Mouse (Mus musculus) liver, embryonic 15.5 days (tissue): ENCODE measurements around the gene Csnka2ip. TPM values are rescaled to one million over a fixed set of nuclear protein-coding genes. Genes with fewer than 3 reads are reported as not detected.

Source experiments
- ATAC-seq: fragments of 200-750 bp; cut with Nextera tagmentation; 2 replicates; pipeline ENCODE4 v1.8.0; 2017; ENCODE audit warnings: moderate number of reproducible peaks, mild to moderate bottlenecking, moderate library complexity; ENCODE audit not compliant: insufficient read depth
- H3K27ac ChIP-seq: fragments of 300-500 bp; sonication (generic); replicated peaks from 2 replicates; pipeline ENCODE4 v1.5.1; 2015; ENCODE audit warnings: mild to moderate bottlenecking, inconsistent platforms
- H3K27me3 ChIP-seq: fragments of 300-500 bp; sonication (generic); 2 replicates; pipeline ENCODE4 v1.6.1; 2015; ENCODE audit warnings: mild to moderate bottlenecking, inconsistent platforms
- H3K36me3 ChIP-seq: fragments of 300-500 bp; sonication (generic); replicated peaks from 2 replicates; pipeline ENCODE4 v1.6.1; 2015; ENCODE audit warnings: moderate library complexity, mild to moderate bottlenecking, inconsistent platforms
- H3K4me1 ChIP-seq: fragments of 300-500 bp; sonication (generic); replicated peaks from 2 replicates; pipeline ENCODE4 v1.6.1; 2015; ENCODE audit warnings: inconsistent platforms
- H3K4me2 ChIP-seq: fragments of 300-500 bp; sonication (generic); 2 replicates; pipeline ENCODE4 v1.6.1; 2015; ENCODE audit warnings: moderate library complexity, mild to moderate bottlenecking, inconsistent platforms
- H3K4me3 ChIP-seq: fragments of 300-500 bp; sonication (generic); replicated peaks from 2 replicates; pipeline ENCODE4 v1.5.1; 2015; ENCODE audit warnings: mild to moderate bottlenecking, inconsistent platforms
- H3K9ac ChIP-seq: fragments of 300-500 bp; sonication (generic); 2 replicates; pipeline ENCODE4 v1.6.1; 2015; ENCODE audit warnings: moderate library complexity, mild to moderate bottlenecking, inconsistent platforms
- H3K9me3 ChIP-seq: fragments of 300-500 bp; sonication (generic); replicated peaks from 2 replicates; pipeline ENCODE4 v1.6.1; 2016; ENCODE audit warnings: inconsistent platforms
- WGBS: fragments of 180-500 bp; shearing (Covaris S2); methylation state at CpG from one replicate; pipeline ENCODE4 v1.1.7; 2015; ENCODE audit warnings: mixed read lengths; ENCODE audit not compliant: insufficient replicate concordance; 5-methylcytosine and 5-hydroxymethylcytosine counted together
- polyA plus RNA-seq: library from polyadenylated mRNA; unstranded; fragments of >200 nt; fragmentation: Nextera tagmentation; extraction: Ambion mirVana; gene quantifications from 2 replicates; pipeline ENCODE4 v1.2.1, GENCODE M21; 2015

Csnka2ip gene
- not detected in 2 replicates for polyA plus RNA-seq

DNA sequence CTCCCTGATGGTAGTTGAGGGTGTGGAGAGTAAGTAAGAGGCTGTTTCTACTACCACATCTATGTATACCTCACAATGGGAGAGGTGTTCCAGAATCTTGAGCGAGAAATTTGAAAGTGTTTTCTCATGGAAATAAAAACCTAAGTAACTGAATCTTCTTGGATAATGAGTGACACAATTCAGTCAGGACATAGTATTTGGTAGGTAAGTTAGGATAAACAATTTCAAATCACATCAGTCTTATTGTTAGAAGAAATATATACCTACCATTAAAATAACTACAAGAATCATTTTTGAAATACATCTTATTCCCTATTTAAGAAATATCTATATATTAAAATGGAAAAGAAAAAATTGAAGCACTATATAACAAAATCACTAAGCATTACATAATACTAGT, at the start of gene Csnka2ip:
Csnka2ip (minus strand) TSS at position 101 of the 400 bp plus-strand sequence.
- no peak within 1 kb of the TSS for H3K4me2 ChIP-seq
- no peaks in the 10 kb centered on the region for H3K36me3 ChIP-seq
- H3K27me3 ChIP-seq, result no peaks in the 10 kb centered on the region
- H3K9me3 ChIP-seq, result no peaks in the 10 kb centered on the region
- H3K4me1 ChIP-seq, result no peaks in the 10 kb centered on the region
- no peak within 1 kb of the TSS for H3K27ac ChIP-seq
- no peak within 1 kb of the TSS for H3K9ac ChIP-seq
- no peak within 1 kb of the TSS for H3K4me3 ChIP-seq
- WGBS, result 55% methylated on average over 1 of the region's 1 CpGs
- no peak for ATAC-seq

DNA sequence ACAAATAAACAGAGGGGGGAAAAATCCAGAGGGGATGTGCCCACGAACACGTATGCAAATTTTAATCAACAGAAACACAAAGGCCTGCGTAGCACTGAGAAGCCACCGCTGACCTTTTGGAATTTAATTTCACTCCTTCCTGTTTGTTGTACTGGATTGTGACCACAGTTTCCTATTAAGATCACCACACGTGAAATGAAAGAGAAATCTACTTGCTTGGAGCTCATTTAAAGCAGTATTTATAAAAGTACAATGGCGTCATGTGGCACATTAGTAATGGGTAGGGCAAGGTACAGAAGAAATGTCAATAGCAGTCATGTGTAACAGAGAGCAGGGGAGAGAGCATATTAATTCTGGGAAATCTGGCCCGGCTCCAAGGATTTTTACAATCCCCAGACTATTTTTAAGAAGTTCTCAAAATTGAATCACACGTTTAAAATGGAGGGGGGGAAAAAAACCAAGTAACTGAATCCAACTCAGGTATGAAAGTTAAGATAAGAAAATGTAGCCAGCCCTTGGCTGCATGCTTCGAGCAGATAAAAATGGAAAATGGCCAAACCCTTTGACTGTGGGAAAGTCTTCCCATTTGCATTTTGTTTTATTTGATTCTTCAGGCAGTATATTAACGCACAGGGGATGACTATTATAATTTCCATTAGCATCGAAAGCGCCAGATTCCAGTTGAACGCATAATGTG, 47.5 kb upstream of the Csnka2ip start:
- Histone ChIP-seq H3K4me1 (no peaks in the 10 kb centered on the region), H3K36me3 (no peaks in the 10 kb centered on the region), H3K9me3 (no peaks in the 10 kb centered on the region), H3K27me3 (no peaks in the 10 kb centered on the region), H3K4me2 (no peak overlapping the region), H3K9ac (no peak overlapping the region), H3K27ac (no peak overlapping the region), H3K4me3 (no peak overlapping the region)
- no peak for ATAC-seq
- 57% methylated on average over 13 of the region's 13 CpGs for WGBS

DNA sequence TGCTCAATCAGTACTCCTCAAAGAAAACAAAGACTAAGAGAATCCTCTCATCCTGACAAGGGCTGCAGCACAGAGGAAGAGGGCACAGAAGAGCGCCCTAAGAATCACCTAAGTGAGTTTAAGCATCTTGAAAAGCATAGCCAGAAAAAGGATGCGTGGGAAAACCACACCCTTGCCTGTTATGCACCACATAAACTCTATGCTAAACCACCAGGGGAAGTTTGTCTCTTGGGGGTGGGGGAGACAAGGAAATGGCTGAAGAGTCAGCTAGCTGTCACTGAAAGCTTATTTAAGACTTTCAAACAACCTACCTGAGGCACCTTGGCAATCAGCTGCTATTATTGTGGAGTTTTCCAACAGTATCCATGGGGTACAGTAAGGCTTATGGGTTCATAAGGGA, 45.6 kb upstream of the Csnka2ip start:
- H3K4me3 ChIP-seq, result no peak overlapping the region
- ATAC-seq, result no peak
- no peaks in the 10 kb centered on the region for H3K27me3 ChIP-seq
- WGBS, result 43% methylated on average over 2 of the region's 2 CpGs
- H3K9me3 ChIP-seq, result no peaks in the 10 kb centered on the region
- H3K4me1 ChIP-seq, result no peaks in the 10 kb centered on the region
- H3K4me2 ChIP-seq, result no peak overlapping the region
- no peaks in the 10 kb centered on the region for H3K36me3 ChIP-seq
- no peak overlapping the region for H3K9ac ChIP-seq
- H3K27ac ChIP-seq, result no peak overlapping the region

DNA sequence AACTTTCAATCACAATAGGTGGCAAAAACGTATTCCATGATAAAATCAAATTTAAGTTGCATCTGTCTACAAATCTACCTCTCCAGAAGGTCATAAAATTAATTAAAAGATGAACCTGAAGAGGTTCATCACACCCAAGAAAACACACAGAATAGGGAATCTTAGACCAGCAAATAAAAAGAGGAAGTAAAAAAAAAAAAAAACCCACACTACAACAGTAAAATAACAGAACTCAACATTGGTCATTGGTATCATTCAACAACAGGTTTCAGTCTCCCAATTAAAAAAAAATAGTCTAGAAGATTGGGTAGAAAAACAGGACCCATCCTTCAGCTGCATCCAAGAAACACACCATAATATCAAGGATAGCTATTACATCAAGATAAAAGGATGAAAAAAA, 32.9 kb upstream of the Csnka2ip start:
- Histone ChIP-seq H3K9me3 (no peaks in the 10 kb centered on the region), H3K27me3 (no peaks in the 10 kb centered on the region), H3K4me1 (no peaks in the 10 kb centered on the region), H3K4me2 (no peak overlapping the region), H3K9ac (no peak overlapping the region), H3K36me3 (no peaks in the 10 kb centered on the region), H3K27ac (no peak overlapping the region), H3K4me3 (no peak overlapping the region)
- WGBS, result 34% methylated on average over 1 of the region's 1 CpGs
- no peak for ATAC-seq

DNA sequence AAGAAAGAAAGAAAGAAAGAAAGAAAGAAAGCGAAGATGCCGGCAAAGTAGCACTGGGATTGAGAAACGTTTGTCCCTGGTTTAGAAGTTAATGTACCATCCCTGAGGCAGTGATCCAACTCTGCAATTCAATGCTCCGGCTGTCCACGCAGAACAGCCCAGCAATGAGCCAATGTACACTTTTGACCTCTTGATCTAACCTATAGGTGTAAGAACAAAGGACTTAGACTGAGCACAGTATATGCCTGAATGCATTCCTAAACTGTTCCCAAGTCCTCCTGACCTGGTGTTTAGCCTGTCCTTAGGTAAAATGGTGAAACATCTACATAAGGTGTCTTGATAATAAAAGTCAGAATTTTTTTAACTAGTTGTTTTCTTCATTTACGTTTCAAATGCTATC, 17.9 kb upstream of the Csnka2ip start:
- 66% methylated on average over 6 of the region's 6 CpGs for WGBS

DNA sequence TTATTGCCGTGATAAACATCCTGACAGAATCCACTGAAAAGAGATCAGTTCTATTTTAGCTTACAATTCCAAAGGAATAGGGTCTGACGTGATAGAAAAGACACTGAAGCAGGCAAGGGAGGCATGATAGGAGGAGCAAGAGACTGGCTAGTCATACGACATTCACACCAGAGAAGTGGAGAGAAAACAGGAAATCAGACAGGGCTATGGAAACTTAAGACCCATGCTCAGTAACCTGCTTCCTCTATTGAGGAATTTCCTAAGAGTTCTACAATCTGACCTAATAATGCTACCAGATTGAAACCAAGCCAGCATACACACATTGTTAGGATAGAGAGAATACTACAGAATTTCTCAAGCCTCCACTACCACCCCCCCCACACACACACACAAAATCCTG, 12.4 kb upstream of the Csnka2ip start:
- H3K9me3 ChIP-seq, result no peaks in the 10 kb centered on the region
- no peaks in the 10 kb centered on the region for H3K4me1 ChIP-seq
- no peak overlapping the region for H3K27ac ChIP-seq
- no peak overlapping the region for H3K4me2 ChIP-seq
- ATAC-seq, result no peak
- H3K9ac ChIP-seq, result no peak overlapping the region
- WGBS, result 37% methylated on average over 3 of the region's 3 CpGs
- H3K36me3 ChIP-seq, result no peaks in the 10 kb centered on the region
- H3K27me3 ChIP-seq, result no peaks in the 10 kb centered on the region
- H3K4me3 ChIP-seq, result no peak overlapping the region

More for the DNA sequence above, 17.9 kb upstream of the Csnka2ip start:
- Histone ChIP-seq H3K9ac (no peak overlapping the region), H3K27me3 (no peaks in the 10 kb centered on the region), H3K9me3 (no peaks in the 10 kb centered on the region), H3K36me3 (no peaks in the 10 kb centered on the region), H3K4me3 (no peak overlapping the region), H3K27ac (no peak overlapping the region), H3K4me1 (no peaks in the 10 kb centered on the region), H3K4me2 (no peak overlapping the region)
- ATAC-seq, result no peak

DNA sequence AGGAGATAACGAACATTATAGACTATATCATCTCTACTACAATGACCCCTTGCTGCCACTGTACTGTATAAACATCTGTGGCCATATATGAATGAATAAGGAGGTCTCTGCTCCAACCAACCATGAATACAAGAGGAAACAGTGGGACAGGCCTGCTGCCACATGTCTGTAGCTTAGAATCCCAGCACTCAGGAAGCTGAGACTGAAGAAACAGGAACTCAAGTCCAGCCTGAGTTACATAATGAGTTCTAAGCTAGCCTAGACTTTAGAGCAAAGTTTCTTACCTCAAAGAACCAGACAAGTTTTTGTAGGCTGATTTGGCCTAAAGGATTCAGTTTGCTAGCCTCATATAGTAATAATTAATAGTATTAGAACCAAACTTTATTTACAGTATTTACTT, 5.6 kb upstream of the Csnka2ip start:
- H3K9me3 ChIP-seq, result no peaks in the 10 kb centered on the region
- H3K4me3 ChIP-seq, result no peak overlapping the region
- no peak for ATAC-seq
- no peaks in the 10 kb centered on the region for H3K4me1 ChIP-seq
- WGBS, result 34% methylated on average over 1 of the region's 1 CpGs
- no peaks in the 10 kb centered on the region for H3K36me3 ChIP-seq
- H3K4me2 ChIP-seq, result no peak overlapping the region
- H3K9ac ChIP-seq, result no peak overlapping the region
- H3K27ac ChIP-seq, result no peak overlapping the region
- H3K27me3 ChIP-seq, result no peaks in the 10 kb centered on the region

DNA sequence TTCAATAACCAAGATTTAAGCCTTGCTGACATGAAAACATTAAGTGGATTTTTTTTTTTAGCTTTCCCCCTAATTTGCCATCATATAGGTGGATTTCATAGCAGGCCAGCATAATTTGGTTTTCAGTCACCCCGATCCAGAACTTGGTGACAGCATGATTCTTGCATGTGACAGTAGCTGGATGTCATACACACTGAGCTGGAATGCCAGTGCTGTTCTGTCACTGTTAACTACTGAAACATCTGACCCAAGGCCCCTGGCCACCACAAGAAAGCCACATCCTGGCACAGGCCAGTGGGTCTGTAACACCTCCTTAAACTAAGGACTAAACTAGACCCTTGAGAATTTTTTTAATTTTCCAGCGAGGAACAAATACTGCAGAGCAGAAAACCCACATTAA, 15.4 kb downstream of the Csnka2ip start:
- WGBS, result 52% methylated on average over 2 of the region's 2 CpGs
- no peaks in the 10 kb centered on the region for H3K9me3 ChIP-seq
- no peak for ATAC-seq

DNA sequence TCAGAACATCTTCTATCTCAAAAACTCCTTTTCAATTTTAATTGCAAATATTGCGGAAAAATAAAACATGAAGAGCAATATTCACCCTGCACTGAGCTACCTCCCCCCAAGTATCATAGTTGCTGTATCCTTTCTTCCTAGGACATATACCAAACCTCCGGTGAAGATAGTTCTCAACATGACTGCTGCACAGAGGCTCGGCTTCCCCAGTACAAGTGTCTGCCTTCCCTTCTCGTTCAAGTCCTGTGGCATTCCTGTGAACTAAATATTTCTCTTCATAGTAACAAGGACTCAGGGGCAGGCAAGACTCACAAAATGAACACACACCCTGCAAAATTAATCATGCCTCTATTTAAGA, 16.0 kb downstream of the Csnka2ip start:
- Histone ChIP-seq H3K4me3 (no peak overlapping the region), H3K36me3 (no peaks in the 10 kb centered on the region), H3K4me2 (no peak overlapping the region), H3K9ac (no peak overlapping the region), H3K27ac (no peak overlapping the region), H3K9me3 (no peaks in the 10 kb centered on the region), H3K27me3 (no peaks in the 10 kb centered on the region), H3K4me1 (no peaks in the 10 kb centered on the region)
- no peak for ATAC-seq
- WGBS, result 76% methylated on average over 4 of the region's 4 CpGs

More for the DNA sequence above, 15.4 kb downstream of the Csnka2ip start:
- no peaks in the 10 kb centered on the region for H3K36me3 ChIP-seq
- H3K9ac ChIP-seq, result no peak overlapping the region
- H3K4me2 ChIP-seq, result no peak overlapping the region
- H3K4me3 ChIP-seq, result no peak overlapping the region
- no peaks in the 10 kb centered on the region for H3K27me3 ChIP-seq
- no peaks in the 10 kb centered on the region for H3K4me1 ChIP-seq
- no peak overlapping the region for H3K27ac ChIP-seq

DNA sequence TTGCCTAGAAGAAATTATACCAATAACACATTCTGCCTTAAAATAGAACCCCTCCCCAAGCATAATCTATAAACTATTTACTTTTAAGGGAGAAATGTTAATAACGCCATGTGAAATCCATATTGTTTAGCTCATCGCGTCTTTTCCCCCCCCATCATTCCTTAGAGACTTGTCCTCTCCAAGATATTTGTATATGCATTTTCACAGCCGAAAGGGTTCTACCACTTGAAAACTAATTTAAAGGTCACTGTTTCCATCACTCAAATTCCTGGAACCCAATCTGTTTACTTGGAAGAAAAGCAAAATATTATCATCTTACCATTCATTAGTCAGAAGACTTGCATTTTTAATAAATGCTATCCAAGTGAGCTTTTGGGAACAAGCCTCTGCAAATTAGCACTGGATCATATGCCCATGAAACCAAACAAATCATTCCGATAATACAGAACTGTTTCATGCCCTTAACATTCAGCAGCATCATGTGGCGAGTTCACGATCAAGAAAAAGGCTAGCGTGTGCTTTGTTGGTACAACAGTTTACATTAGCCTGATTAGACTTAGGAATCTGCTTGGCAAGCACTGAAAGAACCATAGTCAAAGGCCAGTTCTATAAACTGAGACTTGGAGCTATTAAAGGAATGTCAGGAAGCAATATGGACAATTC, 16.5 kb downstream of the Csnka2ip start:
- WGBS, result 76% methylated on average over 8 of the region's 8 CpGs
- Histone ChIP-seq H3K4me2 (no peak overlapping the region), H3K9ac (no peak overlapping the region), H3K27ac (no peak overlapping the region), H3K9me3 (no peaks in the 10 kb centered on the region), H3K4me1 (no peaks in the 10 kb centered on the region), H3K36me3 (no peaks in the 10 kb centered on the region), H3K4me3 (no peak overlapping the region), H3K27me3 (no peaks in the 10 kb centered on the region)
- no peak for ATAC-seq

DNA sequence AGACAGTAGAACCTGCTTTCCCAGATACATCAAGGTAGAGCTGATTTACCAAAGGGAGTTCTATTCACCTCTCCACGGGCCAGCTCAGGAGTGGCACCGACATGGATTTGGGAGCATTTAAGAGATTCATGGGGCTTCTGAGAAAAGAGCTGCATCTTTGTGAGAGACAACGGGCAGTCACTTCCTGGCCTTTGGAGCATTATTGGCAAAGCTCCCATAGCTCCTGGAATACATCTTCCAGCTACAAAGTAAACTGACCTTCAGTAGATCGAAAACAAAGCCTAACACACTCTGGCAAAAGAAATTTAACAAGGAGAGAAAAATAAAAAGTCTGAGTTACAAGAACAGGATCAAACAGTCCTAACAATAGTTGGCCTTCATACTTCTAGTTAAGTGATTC, 17.6 kb downstream of the Csnka2ip start:
- Histone ChIP-seq H3K36me3 (no peaks in the 10 kb centered on the region), H3K4me2 (no peak overlapping the region), H3K4me1 (no peaks in the 10 kb centered on the region), H3K27ac (no peak overlapping the region), H3K27me3 (no peaks in the 10 kb centered on the region), H3K9ac (no peak overlapping the region), H3K4me3 (no peak overlapping the region), H3K9me3 (no peaks in the 10 kb centered on the region)
- WGBS, result 58% methylated on average over 4 of the region's 4 CpGs
- ATAC-seq, result no peak

DNA sequence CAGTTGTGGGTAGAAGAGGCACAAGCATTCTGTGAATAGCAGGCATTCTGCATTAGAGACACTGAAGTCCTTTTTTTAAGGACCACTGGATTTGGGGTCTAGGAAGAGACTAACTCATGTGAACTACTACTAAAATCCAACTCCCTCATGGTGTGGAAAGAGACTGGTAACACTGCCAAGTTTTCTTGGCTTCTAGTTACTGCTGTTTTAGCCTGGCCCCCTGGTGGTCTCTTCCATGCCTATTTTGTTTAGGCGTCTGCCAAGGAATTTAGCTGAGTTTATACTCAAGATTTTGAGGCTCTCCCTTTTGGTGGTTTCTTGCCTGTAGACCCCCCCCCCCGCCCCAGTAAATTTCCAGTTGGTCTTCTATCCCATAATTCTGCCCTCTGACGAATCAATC, 18.8 kb downstream of the Csnka2ip start:
- no peaks in the 10 kb centered on the region for H3K27me3 ChIP-seq

More for the DNA sequence above, 18.8 kb downstream of the Csnka2ip start:
- 40% methylated on average over 3 of the region's 3 CpGs for WGBS
- no peak overlapping the region for H3K4me3 ChIP-seq
- ATAC-seq, result no peak
- no peak overlapping the region for H3K9ac ChIP-seq
- H3K4me2 ChIP-seq, result no peak overlapping the region
- H3K27ac ChIP-seq, result no peak overlapping the region
- H3K9me3 ChIP-seq, result no peaks in the 10 kb centered on the region
- no peaks in the 10 kb centered on the region for H3K36me3 ChIP-seq
- no peaks in the 10 kb centered on the region for H3K4me1 ChIP-seq
